Mouse (Mus musculus) midbrain, embryonic 15.5 days (tissue): ENCODE data around the gene Uqcc1. TPM values are rescaled to one million over a fixed set of nuclear protein-coding genes. Genes with fewer than 3 reads are reported as not detected.

Experiments used
- ATAC-seq: fragments of 200-750 bp; cut with Nextera tagmentation; replicated peaks from 2 replicates; pipeline ENCODE4 v1.8.0; 2017; ENCODE audit warnings: moderate TSS enrichment
- H3K27ac ChIP-seq: fragments of 300-500 bp; sonication (generic); 2 replicates; pipeline ENCODE4 v1.5.1; 2015; ENCODE audit warnings: mild to moderate bottlenecking, inconsistent platforms
- H3K27me3 ChIP-seq: fragments of 300-500 bp; sonication (generic); replicated peaks from 2 replicates; pipeline ENCODE4 v1.6.1; 2015; ENCODE audit warnings: inconsistent platforms
- H3K36me3 ChIP-seq: fragments of 300-500 bp; sonication (generic); replicated peaks from 2 replicates; pipeline ENCODE4 v1.6.1; 2015; ENCODE audit warnings: inconsistent platforms
- H3K4me1 ChIP-seq: fragments of 300-500 bp; sonication (generic); 2 replicates; pipeline ENCODE4 v1.6.1; 2015; ENCODE audit warnings: inconsistent platforms
- H3K4me2 ChIP-seq: fragments of 300-500 bp; sonication (generic); 2 replicates; pipeline ENCODE4 v1.6.1; 2015; ENCODE audit warnings: inconsistent platforms, mild to moderate bottlenecking, moderate library complexity
- H3K4me3 ChIP-seq: fragments of 300-500 bp; sonication (generic); 2 replicates; pipeline ENCODE4 v1.5.1; 2015; ENCODE audit warnings: mild to moderate bottlenecking, inconsistent platforms
- H3K9ac ChIP-seq: fragments of 300-500 bp; sonication (generic); 2 replicates; pipeline ENCODE4 v1.6.1; 2015; ENCODE audit warnings: mild to moderate bottlenecking, inconsistent platforms
- H3K9me3 ChIP-seq: fragments of 300-500 bp; sonication (generic); 2 replicates; pipeline ENCODE4 v1.6.1; 2016; ENCODE audit warnings: inconsistent platforms
- WGBS: fragments of 180-500 bp; shearing (Covaris S2); methylation state at CpG from one replicate; pipeline ENCODE4 v1.1.7; 2015; ENCODE audit warnings: mixed read lengths; 5-methylcytosine and 5-hydroxymethylcytosine counted together
- polyA plus RNA-seq: library from polyadenylated mRNA; unstranded; fragments of >200 nt; fragmentation: Nextera tagmentation; extraction: Ambion mirVana; gene quantifications from 2 replicates; pipeline ENCODE4 v1.2.1, GENCODE M21; 2015

The Uqcc1 gene
- polyA plus RNA-seq, 1 experiment from 2014 or later, result 68.8 TPM

DNA sequence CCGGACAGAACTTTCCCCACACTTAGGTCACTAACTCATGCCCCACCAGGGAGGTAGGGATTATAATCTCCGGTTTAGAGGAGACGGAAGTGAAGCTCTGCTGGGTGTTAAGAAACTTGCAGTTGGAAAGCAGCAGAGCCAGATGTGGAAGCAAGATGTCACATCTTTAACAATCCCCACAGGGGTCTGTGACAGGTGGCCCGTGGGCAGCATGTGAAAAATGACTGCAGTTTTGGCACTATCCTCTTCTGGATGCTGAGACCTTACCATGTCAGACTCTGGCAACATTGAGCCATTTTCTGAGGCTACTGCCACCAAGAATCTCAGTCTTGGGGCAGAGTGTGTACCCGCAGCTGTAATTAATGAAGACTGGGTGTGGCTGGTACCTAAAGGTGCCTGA, 126.1 kb downstream of the Uqcc1 start:
- no peaks in the 10 kb centered on the region for H3K4me1 ChIP-seq
- H3K9me3 ChIP-seq, result no peaks in the 10 kb centered on the region
- ATAC-seq, result no peak
- H3K27ac ChIP-seq, result no peak overlapping the region
- no peaks in the 10 kb centered on the region for H3K27me3 ChIP-seq
- WGBS, result 74% methylated on average over 5 of the region's 5 CpGs
- H3K36me3 ChIP-seq, result peaks cover 27% of the 10 kb centered on the region
- no peak overlapping the region for H3K4me2 ChIP-seq
- no peak overlapping the region for H3K4me3 ChIP-seq
- H3K9ac ChIP-seq, result no peak overlapping the region

DNA sequence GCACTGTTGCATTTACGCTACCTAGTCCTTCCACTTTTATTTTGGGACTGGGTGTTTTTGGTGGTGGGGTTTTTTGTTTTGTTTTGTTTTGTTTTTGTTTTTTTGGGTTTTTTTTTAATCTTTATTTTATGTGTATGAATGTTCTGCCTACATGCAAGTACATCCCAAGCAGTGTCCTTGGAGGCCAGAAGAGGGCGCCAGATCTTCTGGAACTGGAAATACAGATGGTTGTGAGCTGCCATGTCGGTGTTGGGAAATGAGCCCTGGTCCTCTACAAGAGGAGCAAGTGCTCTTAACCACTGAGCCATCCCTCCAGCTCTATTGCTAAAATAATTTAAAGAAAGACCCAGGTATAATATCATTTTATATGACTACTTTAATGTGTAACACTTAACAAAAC, 127.3 kb downstream of the Uqcc1 start:
- H3K27ac ChIP-seq, result no peak overlapping the region
- ATAC-seq, result no peak
- no peaks in the 10 kb centered on the region for H3K27me3 ChIP-seq
- H3K4me1 ChIP-seq, result no peaks in the 10 kb centered on the region
- no peak overlapping the region for H3K4me2 ChIP-seq
- H3K9me3 ChIP-seq, result no peaks in the 10 kb centered on the region
- no peak overlapping the region for H3K9ac ChIP-seq
- H3K36me3 ChIP-seq, result peaks cover 36% of the 10 kb centered on the region
- no peak overlapping the region for H3K4me3 ChIP-seq
- WGBS, result 56% methylated on average over 3 of the region's 3 CpGs

DNA sequence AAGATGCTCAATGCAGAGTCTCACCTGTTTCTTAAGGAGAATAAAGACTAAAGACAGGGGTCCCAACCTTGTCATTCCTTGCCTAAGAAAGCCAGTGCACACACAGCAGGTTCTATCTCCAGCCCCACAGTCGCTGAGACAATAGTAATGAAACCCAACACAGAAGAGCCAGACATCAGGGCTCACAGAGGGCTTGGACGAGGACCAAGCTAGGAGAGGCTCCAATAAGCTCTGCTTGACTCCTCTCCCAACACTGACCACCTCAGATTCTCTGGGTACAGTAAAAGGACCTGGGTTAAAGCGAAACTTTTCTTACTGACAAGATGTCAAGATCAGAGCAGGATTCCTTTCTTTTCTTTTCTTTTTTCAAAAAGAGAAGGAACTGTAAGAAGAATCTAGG, 131.5 kb downstream of the Uqcc1 start:
- no peak for ATAC-seq
- no peaks in the 10 kb centered on the region for H3K9me3 ChIP-seq
- no peaks in the 10 kb centered on the region for H3K4me1 ChIP-seq
- H3K9ac ChIP-seq, result no peak overlapping the region
- no peak overlapping the region for H3K27ac ChIP-seq
- 65% methylated on average over 3 of the region's 3 CpGs for WGBS
- no peaks in the 10 kb centered on the region for H3K27me3 ChIP-seq
- no peak overlapping the region for H3K4me2 ChIP-seq
- H3K4me3 ChIP-seq, result no peak overlapping the region
- H3K36me3 ChIP-seq, result peaks cover 41% of the 10 kb centered on the region

Other genes starting within 250 kb of the Uqcc1 start
- 165 and 166 TPM in 2 replicates for gene Trpc4ap, start 237.9 kb downstream of the Uqcc1 start, polyA plus RNA-seq
- 51.0 and 52.7 TPM in 2 replicates for gene Edem2, start 200.8 kb downstream of the Uqcc1 start, polyA plus RNA-seq
- not detected in 2 replicates for gene Gm17581, start 194.4 kb downstream of the Uqcc1 start, polyA plus RNA-seq
- 2.3 and 3.2 TPM in 2 replicates for gene Procr, start 179.2 kb downstream of the Uqcc1 start, polyA plus RNA-seq
- 19.3 and 21.6 TPM in 2 replicates for gene Mmp24, start 155.0 kb downstream of the Uqcc1 start, polyA plus RNA-seq
- gene BC029722, start 110.9 kb downstream of the Uqcc1 start, polyA plus RNA-seq, result 39.5 and 40.2 TPM in 2 replicates
- 140 and 156 TPM in 2 replicates for gene Eif6, start 103.4 kb downstream of the Uqcc1 start, polyA plus RNA-seq
- gene Fam83c, start 95.5 kb downstream of the Uqcc1 start, polyA plus RNA-seq, result 0.54 and 0.60 TPM in 2 replicates
- gene Gm15557, start 10.4 kb upstream of the Uqcc1 start, polyA plus RNA-seq, result not detected in 2 replicates
- gene Gdf5, start 15.1 kb upstream of the Uqcc1 start, polyA plus RNA-seq, result 0.95 and 1.7 TPM in 2 replicates
- gene Cep250, start 26.1 kb upstream of the Uqcc1 start, polyA plus RNA-seq, result 17.1 and 19.2 TPM in 2 replicates
- gene 6430550D23Rik, start 77.7 kb upstream of the Uqcc1 start, polyA plus RNA-seq, result 1.4 and 1.9 TPM in 2 replicates
- 468 and 485 TPM in 2 replicates for gene Ergic3, start 77.7 kb upstream of the Uqcc1 start, polyA plus RNA-seq
- 0.13 TPM in 1 of 2 replicates, not detected in the other for gene Fer1l4, start 122.6 kb upstream of the Uqcc1 start, polyA plus RNA-seq
- gene Spag4, start 134.9 kb upstream of the Uqcc1 start, polyA plus RNA-seq, result 7.6 and 8.0 TPM in 2 replicates
- 27.5 and 29.6 TPM in 2 replicates for gene Cpne1, start 181.7 kb upstream of the Uqcc1 start, polyA plus RNA-seq
- gene Rbm12, start 181.7 kb upstream of the Uqcc1 start, polyA plus RNA-seq, result 25.8 and 26.6 TPM in 2 replicates
- 15.6 and 20.9 TPM in 2 replicates for gene Gm28036, start 196.8 kb upstream of the Uqcc1 start, polyA plus RNA-seq
- gene Romo1, start 213.7 kb upstream of the Uqcc1 start, polyA plus RNA-seq, result 377 and 400 TPM in 2 replicates
- gene Nfs1, start 213.9 kb upstream of the Uqcc1 start, polyA plus RNA-seq, result 35.4 and 35.8 TPM in 2 replicates
- 427 and 448 TPM in 2 replicates for gene Rbm39, start 249.9 kb upstream of the Uqcc1 start, polyA plus RNA-seq